In the genomic region with DNA sequence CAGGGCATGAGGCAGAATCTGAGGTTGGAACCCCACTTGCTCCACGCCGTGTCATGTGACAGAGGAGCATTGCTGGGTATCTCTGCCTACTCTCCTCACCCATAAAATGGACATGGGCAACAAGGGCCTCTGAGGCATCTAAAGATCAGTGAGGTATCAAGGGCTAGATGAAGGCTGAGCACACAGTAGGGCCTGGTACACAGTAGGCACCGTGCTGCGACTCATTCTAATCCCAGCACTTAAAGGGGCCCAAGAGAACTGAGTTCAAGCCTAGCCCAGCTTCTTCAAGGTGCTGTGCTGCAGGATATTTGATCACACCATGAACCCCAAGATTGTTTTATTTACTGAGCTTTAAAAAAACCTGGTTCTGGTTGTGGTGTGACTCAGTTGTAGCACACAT, we compare ENCODE assay signal across 17 mouse cellular contexts.
"Had no signal": no experiment of that assay in that cellular context is flagged by ENCODE, and none has a peak within 500 bp of the region (broad histone marks: within the 10 kb centered on the region; RNA-seq: fewer than 3 reads in every experiment).

No protein-coding gene starts in this region.

- H3K27me3 ChIP-seq: neural tube, embryonic 12.5 days; neural tube, embryonic 13.5 days; neural tube, embryonic 15.5 days; stomach, embryonic 15.5 days had no signal

- H3K36me3 ChIP-seq: stomach, embryonic 15.5 days had no signal

- H3K9ac ChIP-seq: neural tube, embryonic 12.5 days; neural tube, embryonic 13.5 days; neural tube, embryonic 15.5 days; stomach, embryonic 15.5 days had no signal

- H3K9me3 ChIP-seq: neural tube, embryonic 12.5 days; neural tube, embryonic 13.5 days; neural tube, embryonic 15.5 days; stomach, embryonic 15.5 days had no signal

- H3K4me2 ChIP-seq: neural tube, embryonic 12.5 days; neural tube, embryonic 13.5 days; neural tube, embryonic 15.5 days; stomach, embryonic 15.5 days had no signal

- H3K27ac ChIP-seq: neural tube, embryonic 12.5 days; neural tube, embryonic 13.5 days; neural tube, embryonic 15.5 days; stomach, embryonic 15.5 days; stomach, postnatal 0 days had no signal

- DNase-seq: retina, postnatal 1 day; right cerebral cortex, adult 18-20 months; right cerebral cortex, postnatal 14 days; right cerebral cortex, postnatal 25 days; right cerebral cortex, postnatal 4 days; spleen, adult 18-20 months; thymus, adult 18-20 months; thymus, adult 2 months; thymus, postnatal 14 days; thymus, postnatal 25 days; thymus, postnatal 36 days; thymus, postnatal 4 days had no signal

- H3K4me3 ChIP-seq: neural tube, embryonic 12.5 days; neural tube, embryonic 13.5 days; neural tube, embryonic 15.5 days; stomach, embryonic 15.5 days had no signal
